In the genomic region with DNA sequence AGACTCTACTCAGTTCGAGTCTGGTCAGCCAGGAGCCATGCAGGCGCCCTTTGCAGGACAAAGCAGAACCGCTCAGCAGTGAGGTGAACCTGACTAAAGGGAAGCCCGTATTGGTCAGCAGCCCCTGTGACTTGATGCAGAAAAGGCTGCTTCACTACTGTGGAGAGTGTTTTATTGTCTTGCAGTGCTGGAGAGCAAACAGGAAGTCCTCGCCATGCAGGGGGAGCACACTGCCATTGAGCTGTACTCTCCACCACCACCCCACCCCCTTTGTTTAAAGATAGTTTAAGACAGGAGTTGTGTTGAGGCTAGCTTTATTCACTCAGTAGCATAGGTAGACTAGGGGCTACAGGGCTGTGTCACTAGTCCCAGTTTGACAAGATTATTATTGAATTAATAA, we compare ENCODE assay signal across 1 mouse cellular context.
TF ChIP-seq lines count a peak whose summit lies in the region.

Gene Pole4 (minus strand): TSS at position 145 of the 400 bp plus-strand sequence.

TF ChIP-seq in CH12.LX, 34 proteins besides CTCF, POLR2A, EP300 and RAD21 (continued from another document):
- TF ChIP-seq USF1 (IDR thresholded peaks at IDR 0.05; ENCODE audit: low read depth, low read length) (no peak), MEF2A (IDR thresholded peaks at IDR 0.05; ENCODE audit: borderline replicate concordance, low read depth, low read length) (no peak), CHD1 (IDR thresholded peaks at IDR 0.05; ENCODE audit: low read depth, low read length) (no peak), GABPA (IDR thresholded peaks at IDR 0.05; ENCODE audit: insufficient replicate concordance, low read depth, low read length) (no peak), ZMIZ1 (IDR thresholded peaks at IDR 0.05; ENCODE audit: low read depth, low read length) (no peak)
